Mouse (Mus musculus) E14TG2a.4 (cell line): ENCODE measurements around the gene Gabra5.

Experiments
- H3K27me3 ChIP-seq: 2 replicates; pipeline ENCODE4 v1.6.1; 2014; ENCODE audit warnings: low read length, control low read depth; ENCODE audit not compliant: insufficient read depth
- H3K36me3 ChIP-seq: 2 replicates; pipeline ENCODE4 v1.6.1; 2014; ENCODE audit warnings: low read length, control low read depth; ENCODE audit not compliant: insufficient read depth
- H3K4me1 ChIP-seq: replicated peaks from 2 replicates; pipeline ENCODE4 v1.6.1; 2014; ENCODE audit warnings: low read depth, low read length, control low read depth
- H3K4me3 ChIP-seq: replicated peaks from 2 replicates; pipeline ENCODE4 v1.5.1; 2014; ENCODE audit warnings: mild to moderate bottlenecking, low read length
- H3K9me3 ChIP-seq: 2 replicates; pipeline ENCODE4 v1.6.1; 2014; ENCODE audit warnings: low read length, control low read depth
- CTCF ChIP-seq: conservative IDR thresholded peaks from 2 replicates; pipeline ENCODE4 v1.5.1; 2014; ENCODE audit warnings: low read length
- NANOG ChIP-seq: IDR thresholded peaks from 2 replicates; pipeline ENCODE4 v1.6.1; 2014; ENCODE audit warnings: borderline replicate concordance, low read length, mixed read lengths
- POU5F1 ChIP-seq: IDR thresholded peaks from 2 replicates; pipeline ENCODE4 v1.6.1; 2014; ENCODE audit warnings: low read length, borderline replicate concordance

Gabra5 gene

GRCm38 (mm10) chr7:57486907-57487306 is 23.0 kb downstream of the Gabra5 start:
- TF ChIP-seq POU5F1 (no peak), CTCF (no peak), NANOG (no peak)
- no peaks in the 10 kb centered on the region for H3K36me3 ChIP-seq

GRCm38 (mm10) chr7:57482896-57483295 is 27.0 kb downstream of the Gabra5 start:
- no peaks in the 10 kb centered on the region for H3K36me3 ChIP-seq
- TF ChIP-seq NANOG (no peak), CTCF (peak; percentile 22)
- no peaks in the 10 kb centered on the region for H3K4me1 ChIP-seq
- no peaks in the 10 kb centered on the region for H3K9me3 ChIP-seq
- H3K27me3 ChIP-seq = no peaks in the 10 kb centered on the region
- no peak overlapping the region for H3K4me3 ChIP-seq

More at GRCm38 (mm10) chr7:57486907-57487306, 23.0 kb downstream of the Gabra5 start:
- Histone ChIP-seq H3K4me1 (no peaks in the 10 kb centered on the region), H3K27me3 (no peaks in the 10 kb centered on the region), H3K4me3 (no peak overlapping the region), H3K9me3 (no peaks in the 10 kb centered on the region)

GRCm38 (mm10) chr7:57473811-57474525 is 35.9 kb downstream of the Gabra5 start:
- Histone ChIP-seq H3K9me3 (no peaks in the 10 kb centered on the region), H3K36me3 (no peaks in the 10 kb centered on the region), H3K4me3 (no peak overlapping the region), H3K27me3 (no peaks in the 10 kb centered on the region), H3K4me1 (no peaks in the 10 kb centered on the region)
- TF ChIP-seq CTCF = peak; percentile 31
- no peak for TF ChIP-seq POU5F1

GRCm38 (mm10) chr7:57471316-57471715 is 38.5 kb downstream of the Gabra5 start:
- no peak overlapping the region for H3K4me3 ChIP-seq
- TF ChIP-seq CTCF (no peak), NANOG (no peak), POU5F1 (no peak)
- no peaks in the 10 kb centered on the region for H3K36me3 ChIP-seq
- H3K9me3 ChIP-seq = no peaks in the 10 kb centered on the region
- no peaks in the 10 kb centered on the region for H3K27me3 ChIP-seq
- no peaks in the 10 kb centered on the region for H3K4me1 ChIP-seq

- Histone ChIP-seq H3K27me3 (no peaks in the 10 kb centered on the region), H3K36me3 (no peaks in the 10 kb centered on the region), H3K4me3 (no peak overlapping the region), H3K9me3 (no peaks in the 10 kb centered on the region), H3K4me1 (no peaks in the 10 kb centered on the region)
- peak; percentile 49 for TF ChIP-seq CTCF
- TF ChIP-seq NANOG = no peak
Measured at GRCm38 (mm10) chr7:57460354-57460753, 49.5 kb downstream of the Gabra5 start.

GRCm38 (mm10) chr7:57448239-57448638 is 61.6 kb downstream of the Gabra5 start:
- no peak overlapping the region for H3K4me3 ChIP-seq
- no peaks in the 10 kb centered on the region for H3K9me3 ChIP-seq
- H3K27me3 ChIP-seq = no peaks in the 10 kb centered on the region
- H3K36me3 ChIP-seq = no peaks in the 10 kb centered on the region
- TF ChIP-seq CTCF = no peak
- TF ChIP-seq NANOG = no peak
- TF ChIP-seq POU5F1 = no peak
- H3K4me1 ChIP-seq = no peaks in the 10 kb centered on the region

GRCm38 (mm10) chr7:57422675-57423074 is 87.2 kb downstream of the Gabra5 start:
- Histone ChIP-seq H3K4me1 (no peaks in the 10 kb centered on the region), H3K27me3 (no peaks in the 10 kb centered on the region; the same call in 1 of the 2 replicates), H3K36me3 (no peaks in the 10 kb centered on the region), H3K4me3 (no peak overlapping the region), H3K9me3 (no peaks in the 10 kb centered on the region)
- no peak for TF ChIP-seq POU5F1
- no peak for TF ChIP-seq NANOG
- no peak for TF ChIP-seq CTCF

- Histone ChIP-seq H3K27me3 (no peaks in the 10 kb centered on the region; the same call in 1 of the 2 replicates), H3K4me3 (no peak overlapping the region), H3K36me3 (no peaks in the 10 kb centered on the region), H3K9me3 (no peaks in the 10 kb centered on the region), H3K4me1 (no peaks in the 10 kb centered on the region)
- no peak for TF ChIP-seq POU5F1
- TF ChIP-seq CTCF = no peak
- no peak for TF ChIP-seq NANOG
Measured at GRCm38 (mm10) chr7:57421044-57421443, 88.8 kb downstream of the Gabra5 start.

GRCm38 (mm10) chr7:57419392-57419791 is 90.5 kb downstream of the Gabra5 start, which contains the start of gene Gabrb3:
Gabrb3 (plus strand) TSS chr7:57419692.
- Histone ChIP-seq H3K36me3 (no peaks in the 10 kb centered on the region), H3K4me3 (no peak within 1 kb of the TSS), H3K27me3 (no peaks in the 10 kb centered on the region; the same call in 1 of the 2 replicates), H3K9me3 (no peaks in the 10 kb centered on the region), H3K4me1 (no peaks in the 10 kb centered on the region)
- TF ChIP-seq POU5F1 (no peak), CTCF (no peak), NANOG (no peak)
